Mouse (Mus musculus) liver, adult 2 months (tissue): ENCODE results near the gene Sfxn2.

Experiments
- CTCF ChIP-seq: fragments of 200-500 bp; IDR thresholded peaks from 2 replicates; pipeline ENCODE4 v1.5.1; 2011; ENCODE audit warnings: low read depth, low read length, control low read depth
- POLR2A ChIP-seq: fragments of 200-500 bp; IDR thresholded peaks from 2 replicates; pipeline ENCODE4 v1.6.1; 2011; ENCODE audit warnings: low read length, control low read depth; ENCODE audit not compliant: insufficient read depth; ENCODE audit errors: extremely low read depth

GRCm38 (mm10) chr19:46533525-46533924, 39.6 kb upstream of the Sfxn2 start:
- TF ChIP-seq CTCF (no peak), POLR2A (no peak)
